Mouse (Mus musculus) adrenal gland, postnatal 4 days (tissue): ENCODE measurements around the gene P2rx3. TPM values are rescaled to one million over a fixed set of nuclear protein-coding genes. Genes with fewer than 3 reads are reported as not detected.

ENCODE experiments used
- DNase-seq, 2 experiments: peaks; one replicate each; pipeline ENCODE4 v3.0.0; 2021 to 2022; ENCODE audit warnings: low spot score in 2 of 2, mixed read lengths in 2 of 2
- total RNA-seq, 2 experiments: library from RNA; stranded (reverse); gene quantifications; 2 replicates each; pipeline ENCODE4 v1.2.3; 2021

P2rx3 gene
- total RNA-seq, 2 experiments from 2014 or later = 1.8 to 2.1 TPM

GRCm38 (mm10) chr2:85046222-85046621, 9.0 kb upstream of the P2rx3 start:
- DNase-seq = no peak

- no peak for DNase-seq
Measured at GRCm38 (mm10) chr2:85043623-85044022, 6.4 kb upstream of the P2rx3 start.

GRCm38 (mm10) chr2:85038336-85038735, 1.1 kb upstream of the P2rx3 start:
- DNase-seq = no peak

GRCm38 (mm10) chr2:85036507-85037046, 685 bp downstream of the P2rx3 start:
- no peak for DNase-seq

GRCm38 (mm10) chr2:85034169-85034568, 3.1 kb downstream of the P2rx3 start:
- no peak for DNase-seq

- DNase-seq = no peak
Measured at GRCm38 (mm10) chr2:85033121-85033520, 4.1 kb downstream of the P2rx3 start.

GRCm38 (mm10) chr2:85030989-85031388, 6.3 kb downstream of the P2rx3 start:
- DNase-seq = no peak

- no peak for DNase-seq
Measured at GRCm38 (mm10) chr2:85029897-85030296, 7.4 kb downstream of the P2rx3 start.

GRCm38 (mm10) chr2:85027281-85027680, 10.0 kb downstream of the P2rx3 start:
- no peak for DNase-seq

GRCm38 (mm10) chr2:85026178-85026577, 11.1 kb downstream of the P2rx3 start:
- DNase-seq = no peak

GRCm38 (mm10) chr2:85022043-85022442, 15.2 kb downstream of the P2rx3 start:
- no peak for DNase-seq

GRCm38 (mm10) chr2:85014588-85014982, 22.7 kb downstream of the P2rx3 start:
- DNase-seq = no peak

GRCm38 (mm10) chr2:85013826-85014587, 23.3 kb downstream of the P2rx3 start:
- no peak for DNase-seq

- no peak for DNase-seq
Measured at GRCm38 (mm10) chr2:85012679-85013078, 24.6 kb downstream of the P2rx3 start.

- DNase-seq = no peak
Measured at GRCm38 (mm10) chr2:85011906-85012604, 25.2 kb downstream of the P2rx3 start.

- no peak for DNase-seq
Measured at GRCm38 (mm10) chr2:85009212-85009611, 28.1 kb downstream of the P2rx3 start.

- DNase-seq = no peak
Measured at GRCm38 (mm10) chr2:85007729-85008128, 29.5 kb downstream of the P2rx3 start.

GRCm38 (mm10) chr2:85006600-85006999, 30.7 kb downstream of the P2rx3 start:
- no peak for DNase-seq

- DNase-seq = no peak
Measured at GRCm38 (mm10) chr2:85004341-85004740, 32.9 kb downstream of the P2rx3 start.

- no peak for DNase-seq
Measured at GRCm38 (mm10) chr2:85002575-85002974, 34.7 kb downstream of the P2rx3 start.

- DNase-seq = no peak
Measured at GRCm38 (mm10) chr2:85001497-85001896, 35.8 kb downstream of the P2rx3 start.

- no peak for DNase-seq
Measured at GRCm38 (mm10) chr2:84999486-85000181, 37.6 kb downstream of the P2rx3 start.
